Mouse (Mus musculus): ENCODE data around the gene Zfp651. TPM values are rescaled to one million over a fixed set of nuclear protein-coding genes. Genes with fewer than 3 reads are reported as not detected.

Gene Zfp651
- 98.0 and 101 TPM in 2 replicates for polyA plus RNA-seq (2012; rRNA removed)

GRCm38 (mm10) chr9:121759091-121760081, at the start of gene Zfp651:
Gene Zfp651 (plus strand): TSS chr9:121759330.
- peak in 1 of 2 experiments; percentile 70 for DNase-seq (ENCODE audit: extremely low spot score in 1 of 2, low spot score in 1 of 2)

GRCm38 (mm10) chr9:121709898-121710583, 49.1 kb upstream of the Zfp651 start, which contains the start of gene Ss18l2:
Gene Ss18l2 (plus strand): TSS chr9:121710329.
- peak; percentile 97 to 99 for DNase-seq (ENCODE audit: extremely low spot score in 1 of 2, low spot score in 1 of 2)

DNA sequence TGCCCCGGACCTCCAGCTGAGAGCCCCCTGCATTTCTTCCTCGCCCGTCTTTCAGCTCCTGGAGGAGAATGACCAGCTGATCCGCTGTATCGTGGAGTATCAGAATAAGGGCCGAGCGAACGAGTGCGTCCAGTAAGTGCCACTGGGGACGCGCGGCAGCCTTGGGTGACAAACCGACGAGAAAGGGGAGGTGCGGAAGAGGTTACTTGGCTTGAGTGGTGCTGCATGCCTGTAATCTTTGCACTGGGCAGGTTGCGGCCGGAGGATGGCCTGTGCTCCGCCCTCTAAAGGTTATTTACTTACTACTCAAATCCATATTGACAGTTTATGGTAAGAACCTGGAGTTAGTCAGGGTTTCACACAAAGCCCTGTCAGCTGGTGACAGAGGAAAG, 48.5 kb upstream of the Zfp651 start:
- peak in 1 of 2 experiments; percentile 38 for DNase-seq (ENCODE audit: extremely low spot score in 1 of 2, low spot score in 1 of 2)

- no peak for DNase-seq (ENCODE audit: extremely low spot score in 1 of 2, low spot score in 1 of 2)
Measured at GRCm38 (mm10) chr9:121717048-121717447, 42.1 kb upstream of the Zfp651 start.

DNA sequence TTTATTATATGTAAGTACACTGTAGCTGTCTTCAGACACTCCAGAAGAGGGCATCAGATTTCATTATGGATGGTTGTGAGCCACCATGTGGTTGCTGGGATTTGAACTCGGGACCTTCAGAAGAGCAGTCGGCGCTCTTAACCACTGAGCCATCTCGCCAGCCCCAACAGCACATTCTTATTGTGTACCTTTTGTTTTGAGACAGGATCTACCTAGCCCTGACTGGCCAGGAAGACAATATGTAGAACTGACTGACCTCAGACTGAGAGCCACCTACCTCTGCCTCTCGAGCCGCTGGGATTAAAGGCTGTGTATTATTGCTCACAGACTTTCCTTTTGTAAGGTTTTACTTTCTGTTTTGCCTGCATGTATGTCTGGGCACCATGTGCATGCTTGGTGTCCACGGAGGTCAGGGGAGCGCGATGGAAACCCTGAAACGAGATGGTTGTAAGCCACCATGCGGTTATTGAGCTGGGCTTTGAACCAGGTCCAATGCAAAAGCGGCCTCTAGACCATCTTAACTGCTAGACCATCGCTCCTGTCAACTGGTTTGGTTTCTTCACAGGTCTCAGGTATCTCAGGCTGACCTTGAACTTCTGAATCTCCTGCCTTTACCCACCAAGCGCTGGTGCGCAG, 40.9 kb upstream of the Zfp651 start:
- DNase-seq (ENCODE audit: extremely low spot score in 1 of 2, low spot score in 1 of 2): no peak

- peak; percentile 96 to 97 for DNase-seq (ENCODE audit: extremely low spot score in 1 of 2, low spot score in 1 of 2)
Measured at GRCm38 (mm10) chr9:121718792-121719318, 40.3 kb upstream of the Zfp651 start, which contains the start of gene Nktr. Gene Nktr (plus strand): TSS chr9:121719169.

DNA sequence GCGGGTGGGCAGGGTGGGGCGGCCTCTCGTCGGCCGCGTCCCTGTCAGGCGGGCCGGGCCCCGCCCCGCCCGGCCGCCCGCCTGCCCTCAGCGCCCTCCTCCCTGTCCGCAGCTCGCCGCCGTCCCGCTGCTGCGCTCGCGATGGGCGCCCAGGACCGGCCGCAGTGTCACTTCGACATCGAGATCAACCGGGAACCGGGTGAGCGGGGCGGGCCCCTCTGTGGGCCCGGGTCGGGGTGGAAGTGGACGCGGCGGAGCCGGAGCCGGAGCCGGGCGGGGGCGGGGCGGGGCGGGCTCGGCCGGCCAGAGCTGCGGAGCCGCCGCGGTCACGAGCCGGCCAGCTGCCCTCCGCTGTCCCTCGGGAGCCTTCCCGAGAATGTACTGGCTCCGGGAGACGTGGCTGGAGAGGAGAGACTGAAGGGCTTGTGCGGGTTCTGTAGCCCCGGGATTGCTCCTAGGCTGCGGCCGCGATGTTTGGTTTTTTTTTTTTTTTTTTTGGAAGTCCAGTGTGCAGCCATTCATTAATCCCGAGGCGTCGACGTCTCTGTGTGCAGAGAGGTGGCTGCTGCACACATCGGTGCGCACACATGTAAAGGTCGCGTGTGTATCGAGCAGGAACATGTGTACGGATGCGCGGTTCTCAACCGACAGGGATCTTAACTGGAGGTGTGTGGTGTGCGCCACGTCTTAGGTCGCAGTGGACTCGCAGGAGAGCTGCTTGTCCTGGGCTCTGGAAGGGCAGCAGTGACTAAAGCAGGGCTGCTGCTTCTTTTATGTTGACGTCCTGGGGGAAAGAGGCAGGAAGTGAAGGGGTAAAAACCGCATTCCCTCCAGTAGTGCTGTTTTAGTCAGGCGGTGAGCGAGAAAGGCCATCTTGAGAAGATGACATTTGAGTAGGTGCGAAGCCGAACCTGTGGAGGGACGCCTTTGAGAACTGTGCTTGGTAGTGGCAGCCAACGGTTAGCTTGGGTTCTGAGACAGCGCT, 39.5 kb upstream of the Zfp651 start:
- no peak for DNase-seq (ENCODE audit: extremely low spot score in 1 of 2, low spot score in 1 of 2)

GRCm38 (mm10) chr9:121740490-121740889, 18.6 kb upstream of the Zfp651 start:
- DNase-seq (ENCODE audit: extremely low spot score in 1 of 2, low spot score in 1 of 2): peak in 1 of 2 experiments; percentile 31

GRCm38 (mm10) chr9:121741168-121741567, 18.0 kb upstream of the Zfp651 start:
- no peak for DNase-seq (ENCODE audit: extremely low spot score in 1 of 2, low spot score in 1 of 2)

- DNase-seq (ENCODE audit: extremely low spot score in 1 of 2, low spot score in 1 of 2): no peak
Measured at GRCm38 (mm10) chr9:121744051-121744450, 15.1 kb upstream of the Zfp651 start.

DNA sequence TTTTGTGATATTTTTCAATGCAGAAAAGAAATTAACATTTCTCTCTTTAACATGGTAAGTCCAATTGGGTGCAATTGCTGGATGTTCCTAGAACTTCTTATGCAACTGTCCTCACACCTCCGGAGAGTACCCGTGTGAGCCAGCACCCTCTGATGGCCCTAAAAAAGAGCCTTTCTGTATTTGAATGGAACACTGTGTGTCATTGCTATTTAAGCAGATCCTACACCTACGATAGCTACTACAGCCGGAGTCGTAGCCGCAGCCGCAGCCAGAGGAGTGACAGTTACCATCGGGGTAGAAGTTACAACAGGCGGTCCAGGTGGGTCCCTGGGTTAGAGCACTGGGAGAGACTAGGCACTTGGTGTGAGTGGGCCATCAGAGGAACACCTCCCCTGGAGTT, 6.4 kb upstream of the Zfp651 start:
- DNase-seq (ENCODE audit: extremely low spot score in 1 of 2, low spot score in 1 of 2): peak in 1 of 2 experiments; percentile 62

GRCm38 (mm10) chr9:121754624-121755023, 4.5 kb upstream of the Zfp651 start:
- DNase-seq (ENCODE audit: extremely low spot score in 1 of 2, low spot score in 1 of 2): no peak

- DNase-seq (ENCODE audit: extremely low spot score in 1 of 2, low spot score in 1 of 2): no peak
Measured at GRCm38 (mm10) chr9:121756785-121757184, 2.3 kb upstream of the Zfp651 start.

DNA sequence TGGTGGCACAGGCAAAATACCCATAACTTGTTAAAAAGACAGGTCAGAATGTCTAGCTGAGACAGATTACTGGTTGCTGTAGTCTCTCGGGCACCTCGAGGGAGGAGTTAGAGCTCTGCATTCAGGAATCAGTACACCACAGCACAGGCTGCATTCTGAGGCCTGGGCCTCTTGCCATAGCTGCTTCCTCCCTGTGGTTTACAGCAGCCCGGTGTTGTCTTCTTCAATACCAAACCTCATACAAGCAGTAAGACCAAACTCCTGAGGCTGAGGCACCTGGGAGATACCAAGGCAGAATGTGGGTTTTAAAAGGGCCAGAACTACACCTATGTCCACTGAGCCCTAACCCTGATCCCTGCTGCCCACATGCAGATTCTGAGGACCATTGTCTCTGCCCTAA, 1.7 kb upstream of the Zfp651 start:
- no peak for DNase-seq (ENCODE audit: extremely low spot score in 1 of 2, low spot score in 1 of 2)

DNA sequence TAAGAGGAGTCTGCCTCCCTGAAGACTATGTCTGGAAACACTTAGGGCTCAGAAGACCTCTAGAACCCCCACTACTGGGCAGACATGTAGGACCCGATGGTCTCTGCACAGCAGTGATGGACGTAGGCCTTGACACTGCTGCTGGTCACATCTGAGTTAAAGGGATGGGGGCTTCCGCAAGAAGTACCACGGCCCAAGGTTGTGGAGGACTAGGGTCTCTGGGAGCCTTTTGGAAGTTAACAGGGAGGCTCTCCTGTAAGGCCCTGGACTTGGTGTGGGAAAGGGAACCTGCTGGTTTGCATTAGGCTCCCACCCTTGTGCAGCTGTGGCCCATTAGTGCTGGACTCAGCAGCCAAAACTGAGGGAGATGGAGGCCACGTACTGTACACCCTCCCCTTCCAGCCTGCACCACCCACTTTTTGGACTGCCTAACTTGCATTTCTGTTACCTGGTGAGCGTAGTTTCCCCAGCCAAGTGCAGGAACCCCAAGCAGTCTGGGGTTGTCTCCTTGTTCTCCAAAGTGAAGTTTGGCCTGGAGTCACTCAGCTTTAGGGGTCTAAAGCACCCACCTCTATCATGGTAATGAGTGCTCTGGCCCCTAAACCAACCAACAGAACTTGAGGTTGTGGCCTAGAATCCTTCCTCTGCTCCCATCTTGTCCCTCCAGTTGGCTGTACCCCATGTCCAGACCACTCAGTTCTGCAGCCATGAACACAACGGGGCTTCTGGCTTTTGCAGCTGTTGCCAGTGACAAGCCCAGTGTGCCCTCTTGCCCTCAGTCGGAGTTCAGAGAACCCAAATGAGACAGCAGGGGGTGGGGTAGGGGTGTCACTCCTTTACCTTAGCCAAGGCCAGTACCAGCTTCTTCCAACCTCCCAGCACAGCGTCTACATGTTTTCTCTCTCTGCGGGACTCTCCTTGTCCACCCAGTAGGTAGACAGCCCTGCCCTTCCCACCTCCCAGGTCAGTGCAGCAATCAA, 1.0 kb upstream of the Zfp651 start:
- DNase-seq (ENCODE audit: extremely low spot score in 1 of 2, low spot score in 1 of 2): no peak

DNA sequence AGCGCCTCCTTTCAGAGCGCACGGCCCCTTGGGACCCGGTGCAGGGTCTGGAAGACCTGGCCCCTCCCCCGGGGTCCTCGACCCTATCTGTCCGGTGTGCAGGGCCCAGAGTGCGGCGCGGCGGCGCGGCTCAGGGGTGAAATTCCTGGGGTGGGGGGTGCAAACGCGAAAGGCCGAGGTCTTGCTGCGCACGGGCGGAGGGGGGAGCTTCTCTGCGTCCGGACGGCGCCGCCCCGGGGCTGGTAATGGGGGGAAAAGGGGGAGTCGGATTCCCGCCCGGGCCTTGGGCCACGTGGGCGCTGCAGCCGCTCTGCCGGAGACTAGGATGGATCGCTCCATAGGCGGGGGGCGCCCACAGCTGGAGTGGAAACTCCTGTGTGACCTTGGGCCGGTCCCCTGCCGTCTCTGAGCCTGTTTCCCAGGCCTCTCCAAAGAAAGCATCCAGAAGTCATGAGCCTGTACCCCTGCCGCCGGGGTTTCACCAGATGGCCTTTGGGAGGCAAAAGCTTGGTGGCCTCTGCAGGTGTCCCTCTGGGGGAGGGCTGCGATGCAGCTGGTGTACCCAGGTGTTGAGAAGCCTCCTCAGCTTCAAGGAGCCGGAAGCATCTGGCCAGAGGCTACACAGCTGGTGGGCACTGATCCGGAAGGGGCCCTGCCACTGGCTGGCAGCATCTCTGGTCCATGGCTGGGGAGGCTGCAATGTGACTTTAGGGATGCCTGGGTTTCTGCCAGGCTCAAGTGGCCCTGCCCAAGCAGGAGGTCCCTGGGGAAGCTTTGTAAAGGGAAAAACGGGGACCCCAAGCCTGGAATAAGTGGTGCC, 1.4 kb downstream of the Zfp651 start:
- peak in 1 of 2 experiments; percentile 59 for DNase-seq (ENCODE audit: extremely low spot score in 1 of 2, low spot score in 1 of 2)

DNA sequence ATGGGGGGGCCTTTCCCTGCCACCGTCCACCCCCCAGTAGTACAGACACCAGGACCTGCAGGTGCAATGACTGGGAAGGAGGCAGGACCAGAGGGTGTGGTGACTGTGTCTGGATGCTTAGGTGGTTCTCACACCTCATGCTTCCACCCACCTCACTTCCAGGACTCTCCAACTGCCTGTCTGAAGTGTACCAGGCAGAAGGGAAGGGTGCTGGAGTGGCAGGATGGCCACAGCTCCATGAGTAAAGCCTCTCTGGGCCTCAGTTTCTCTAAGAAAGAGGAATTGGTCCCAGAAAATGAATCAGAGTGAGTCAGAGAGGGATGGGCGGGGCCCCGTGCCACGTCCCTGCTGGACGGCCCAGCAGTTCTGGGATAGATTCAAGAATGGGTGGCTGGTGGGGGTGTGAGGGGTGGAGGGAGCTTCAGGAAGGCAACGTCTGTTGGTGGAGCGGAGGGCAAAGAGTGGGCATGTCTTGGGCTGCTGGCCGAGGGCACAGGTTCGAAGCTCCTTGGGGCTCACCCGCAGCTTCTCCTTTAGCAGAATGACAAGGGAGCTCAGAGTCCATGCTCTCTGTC, 2.0 kb downstream of the Zfp651 start:
- DNase-seq (ENCODE audit: extremely low spot score in 1 of 2, low spot score in 1 of 2): no peak

Measured in frontal cortex, adult 2 months (tissue).